Mouse (Mus musculus) neural tube, embryonic 11.5 days (tissue): Measurements from ENCODE around the gene Hspa12a. TPM values are rescaled to one million over a fixed set of nuclear protein-coding genes. Genes with fewer than 3 reads are reported as not detected.
A peak's percentile ranks its signal among the peaks of the same experiment; 100 is the strongest.

Experiments used
- ATAC-seq: fragments of 200-750 bp; cut with Nextera tagmentation; 2 replicates; pipeline ENCODE4 v1.8.0; 2017; ENCODE audit warnings: moderate number of reproducible peaks, mild to moderate bottlenecking, moderate TSS enrichment, moderate library complexity; ENCODE audit not compliant: insufficient read depth, low FRiP score, low TSS enrichment
- DNase-seq: peaks from one replicate; pipeline ENCODE4 v3.0.0-alpha.2; 2015; ENCODE audit warnings: low spot score
- H3K27ac ChIP-seq: fragments of 300-500 bp; sonication (generic); 2 replicates; pipeline ENCODE4 v1.5.1; 2014; ENCODE audit warnings: low read depth, mild to moderate bottlenecking, low read length
- H3K27me3 ChIP-seq: fragments of 300-500 bp; sonication (generic); 2 replicates; pipeline ENCODE4 v1.6.1; 2014; ENCODE audit warnings: mild to moderate bottlenecking, low read length, mixed read lengths; ENCODE audit not compliant: control insufficient read depth, insufficient read depth
- H3K36me3 ChIP-seq: fragments of 300-500 bp; sonication (generic); 2 replicates; pipeline ENCODE4 v1.6.1; 2014; ENCODE audit warnings: mild to moderate bottlenecking, low read length, moderate library complexity, mixed read lengths; ENCODE audit not compliant: control insufficient read depth, insufficient read depth
- H3K4me1 ChIP-seq: fragments of 300-500 bp; sonication (generic); 2 replicates; pipeline ENCODE4 v1.6.1; 2014; ENCODE audit warnings: low read length, mixed read lengths; ENCODE audit not compliant: control insufficient read depth, insufficient read depth
- H3K4me2 ChIP-seq: fragments of 300-500 bp; sonication (generic); 2 replicates; pipeline ENCODE4 v1.6.1; 2014; ENCODE audit warnings: low read depth, mild to moderate bottlenecking, moderate library complexity
- H3K4me3 ChIP-seq: fragments of 300-500 bp; sonication (generic); 2 replicates; pipeline ENCODE4 v1.5.1; 2014; ENCODE audit warnings: low read depth, low read length
- H3K9ac ChIP-seq: fragments of 300-500 bp; sonication (generic); 2 replicates; pipeline ENCODE4 v1.6.1; 2014; ENCODE audit warnings: mild to moderate bottlenecking, low read length
- H3K9me3 ChIP-seq: fragments of 300-500 bp; sonication (generic); 2 replicates; pipeline ENCODE4 v1.6.1; 2016; ENCODE audit warnings: low read length; ENCODE audit not compliant: control insufficient read depth
- WGBS: fragments of 180-500 bp; shearing (Covaris S2); extraction: QIAGEN DNeasy Blood & Tissue Kit; methylation state at CpG from one replicate; pipeline ENCODE4 v1.1.7; 2014; 5-methylcytosine and 5-hydroxymethylcytosine counted together
- polyA plus RNA-seq: library from polyadenylated mRNA; unstranded; fragments of >200 nt; fragmentation: Nextera tagmentation; extraction: Ambion mirVana; gene quantifications from 2 replicates; pipeline ENCODE4 v1.2.1, GENCODE M21; 2014

The Hspa12a gene
- polyA plus RNA-seq, 1 experiment from 2014 or later = 27.8 TPM

- Histone ChIP-seq H3K9ac (no peak overlapping the region), H3K4me2 (peak overlapping the region; percentile 13; the same call in 1 of the 2 replicates)
These were observed 25.5 kb upstream of the Hspa12a start for GRCm38 (mm10) chr19:58968731-58969506.

GRCm38 (mm10) chr19:58963011-58963410 lies 19.6 kb upstream of the Hspa12a start:
- H3K4me2 ChIP-seq = no peak overlapping the region
- H3K9ac ChIP-seq = no peak overlapping the region
- ATAC-seq (no peak), DNase-seq (no peak)
- no peaks in the 10 kb centered on the region for H3K4me1 ChIP-seq
- H3K27ac ChIP-seq = no peak overlapping the region
- WGBS = 70% methylated on average over 8 of the region's 8 CpGs
- peaks cover 37% of the 10 kb centered on the region for H3K27me3 ChIP-seq
- no peak overlapping the region for H3K4me3 ChIP-seq
- no peaks in the 10 kb centered on the region for H3K9me3 ChIP-seq
- no peaks in the 10 kb centered on the region for H3K36me3 ChIP-seq

More at GRCm38 (mm10) chr19:58968731-58969506, 25.5 kb upstream of the Hspa12a start:
- DNase-seq = peak; percentile 35
- Histone ChIP-seq H3K27ac (no peak overlapping the region), H3K9me3 (no peaks in the 10 kb centered on the region), H3K4me3 (no peak overlapping the region), H3K4me1 (peaks cover 5% of the 10 kb centered on the region; the same call in 1 of the 2 replicates), H3K36me3 (no peaks in the 10 kb centered on the region), H3K27me3 (peaks cover 44% of the 10 kb centered on the region)
- peak; percentile 45; the same call in 1 of the 2 replicates for ATAC-seq
- 27% methylated on average over 15 of the region's 15 CpGs for WGBS

- ATAC-seq (no peak), DNase-seq (no peak)
- H3K9ac ChIP-seq = no peak overlapping the region
- H3K27me3 ChIP-seq = peaks cover 12% of the 10 kb centered on the region; the same call in 1 of the 2 replicates
- H3K4me2 ChIP-seq = no peak overlapping the region
- no peaks in the 10 kb centered on the region for H3K9me3 ChIP-seq
- no peaks in the 10 kb centered on the region for H3K36me3 ChIP-seq
- H3K4me3 ChIP-seq = no peak overlapping the region
- H3K4me1 ChIP-seq = no peaks in the 10 kb centered on the region
- H3K27ac ChIP-seq = no peak overlapping the region
- WGBS = 92% methylated on average over 8 of the region's 8 CpGs
These were observed 11.3 kb upstream of the Hspa12a start for GRCm38 (mm10) chr19:58954779-58955178.

GRCm38 (mm10) chr19:58952236-58952635 lies 8.8 kb upstream of the Hspa12a start:
- no peak for DNase-seq
- no peaks in the 10 kb centered on the region for H3K36me3 ChIP-seq
- 80% methylated on average over 12 of the region's 13 CpGs for WGBS
- no peaks in the 10 kb centered on the region for H3K4me1 ChIP-seq
- ATAC-seq = no peak
- no peak overlapping the region for H3K27ac ChIP-seq
- no peak overlapping the region for H3K4me3 ChIP-seq
- no peaks in the 10 kb centered on the region for H3K9me3 ChIP-seq
- no peak overlapping the region for H3K4me2 ChIP-seq
- H3K9ac ChIP-seq = no peak overlapping the region
- peaks cover 11% of the 10 kb centered on the region; the same call in 1 of the 2 replicates for H3K27me3 ChIP-seq

GRCm38 (mm10) chr19:58951521-58951920 lies 8.1 kb upstream of the Hspa12a start:
- ATAC-seq (no peak), DNase-seq (no peak)
- H3K4me2 ChIP-seq = no peak overlapping the region
- H3K4me1 ChIP-seq = no peaks in the 10 kb centered on the region
- WGBS = 88% methylated on average over 3 of the region's 3 CpGs
- no peaks in the 10 kb centered on the region for H3K36me3 ChIP-seq
- peaks cover 13% of the 10 kb centered on the region; the same call in 1 of the 2 replicates for H3K27me3 ChIP-seq
- H3K27ac ChIP-seq = no peak overlapping the region
- H3K9ac ChIP-seq = no peak overlapping the region
- H3K4me3 ChIP-seq = no peak overlapping the region
- no peaks in the 10 kb centered on the region for H3K9me3 ChIP-seq

GRCm38 (mm10) chr19:58945959-58946358 lies 2.5 kb upstream of the Hspa12a start:
- Histone ChIP-seq H3K9ac (no peak overlapping the region), H3K27me3 (0 out of 2 replicates have a peak, but pooled peaks cover 5% of the 10 kb centered on the region), H3K4me2 (no peak overlapping the region), H3K4me1 (peaks cover 4% of the 10 kb centered on the region; the same call in 1 of the 2 replicates), H3K9me3 (no peaks in the 10 kb centered on the region), H3K4me3 (no peak overlapping the region), H3K36me3 (no peaks in the 10 kb centered on the region), H3K27ac (no peak overlapping the region)
- no peak for ATAC-seq
- 85% methylated on average over 7 of the region's 7 CpGs for WGBS
- DNase-seq = no peak

GRCm38 (mm10) chr19:58933062-58933461 lies 10.4 kb downstream of the Hspa12a start:
- H3K4me2 ChIP-seq = no peak overlapping the region

GRCm38 (mm10) chr19:58931081-58931800 lies 12.2 kb downstream of the Hspa12a start:
- 19% methylated on average over 16 of the region's 16 CpGs for WGBS
- DNase-seq = no peak
- peaks cover 38% of the 10 kb centered on the region for H3K27me3 ChIP-seq
- no peak overlapping the region for H3K9ac ChIP-seq
- H3K9me3 ChIP-seq = no peaks in the 10 kb centered on the region
- no peaks in the 10 kb centered on the region for H3K36me3 ChIP-seq
- H3K4me1 ChIP-seq = no peaks in the 10 kb centered on the region
- no peak overlapping the region for H3K4me2 ChIP-seq
- H3K4me3 ChIP-seq = no peak overlapping the region
- no peak for ATAC-seq
- H3K27ac ChIP-seq = no peak overlapping the region

More at GRCm38 (mm10) chr19:58933062-58933461, 10.4 kb downstream of the Hspa12a start:
- WGBS = 2% methylated on average over 4 of the region's 4 CpGs
- ATAC-seq (no peak), DNase-seq (no peak)
- no peaks in the 10 kb centered on the region for H3K9me3 ChIP-seq
- no peak overlapping the region for H3K4me3 ChIP-seq
- no peaks in the 10 kb centered on the region for H3K36me3 ChIP-seq
- H3K27ac ChIP-seq = no peak overlapping the region
- H3K4me1 ChIP-seq = no peaks in the 10 kb centered on the region
- peaks cover 38% of the 10 kb centered on the region for H3K27me3 ChIP-seq
- H3K9ac ChIP-seq = no peak overlapping the region
